Mouse (Mus musculus) spleen, adult 2 months (tissue): ENCODE data around the gene Txndc5. TPM values are rescaled to one million over a fixed set of nuclear protein-coding genes. Genes with fewer than 3 reads are reported as not detected.
A peak's percentile ranks its signal among the peaks of the same experiment; 100 is the strongest.

ENCODE experiments used
- DNase-seq, 2 experiments: peaks; one replicate each; pipeline versions ENCODE4 v3.0.0 to v3.0.0-alpha.2; 2012 to 2021; ENCODE audit warnings: low spot score in 2 of 2, low read depth in 1 of 2
- H3K27ac ChIP-seq: fragments of 200-500 bp; 2 replicates; pipeline ENCODE4 v1.5.1; 2012; ENCODE audit warnings: low read length, inconsistent platforms; ENCODE audit not compliant: insufficient read depth
- H3K27me3 ChIP-seq: fragments of 200-500 bp; 2 replicates; pipeline ENCODE4 v1.6.1; 2012; ENCODE audit warnings: mild to moderate bottlenecking, moderate library complexity, low read length, inconsistent platforms; ENCODE audit not compliant: control insufficient read depth, insufficient read depth
- H3K36me3 ChIP-seq: fragments of 200-500 bp; 2 replicates; pipeline ENCODE4 v1.6.1; 2012; ENCODE audit warnings: mild to moderate bottlenecking, low read length, inconsistent platforms; ENCODE audit not compliant: control insufficient read depth, insufficient read depth
- H3K4me1 ChIP-seq: fragments of 200-500 bp; 2 replicates; pipeline ENCODE4 v1.6.1; 2011; ENCODE audit warnings: inconsistent platforms; ENCODE audit not compliant: control insufficient read depth, insufficient read depth, insufficient read length
- H3K4me3 ChIP-seq: fragments of 200-500 bp; 2 replicates; pipeline ENCODE4 v1.5.1; 2011; ENCODE audit warnings: mild to moderate bottlenecking, inconsistent platforms; ENCODE audit not compliant: insufficient read depth, insufficient read length; ENCODE audit errors: extremely low read depth
- CTCF ChIP-seq: fragments of 200-500 bp; IDR thresholded peaks from 2 replicates; pipeline ENCODE4 v1.5.1; 2011; ENCODE audit warnings: mild to moderate bottlenecking, inconsistent platforms; ENCODE audit not compliant: insufficient read depth, insufficient read length, insufficient replicate concordance; ENCODE audit errors: extremely low read depth
- POLR2A ChIP-seq: fragments of 200-500 bp; IDR thresholded peaks from 2 replicates; pipeline ENCODE4 v1.6.1; 2011; ENCODE audit warnings: low read depth, low read length, inconsistent platforms
- WGBS: fragments of 180-500 bp; shearing (Covaris S2); methylation state at CpG from one replicate; pipeline ENCODE4 v1.1.7; 2018; 5-methylcytosine and 5-hydroxymethylcytosine counted together
- polyA plus RNA-seq: library from polyadenylated mRNA; depleted of rRNA; stranded (reverse); fragments of >200 nt; gene quantifications from 2 replicates; pipeline ENCODE4 v1.2.3, GENCODE M21; 2012

Gene Txndc5
- polyA plus RNA-seq, 1 experiment: 88.0 TPM

- H3K27me3 ChIP-seq: no peaks in the 10 kb centered on the region
- TF ChIP-seq POLR2A: no peak
- no peak for TF ChIP-seq CTCF
- H3K27ac ChIP-seq: no peak overlapping the region
- no peak for DNase-seq
- H3K4me1 ChIP-seq: peaks cover 8% of the 10 kb centered on the region
- no peak overlapping the region for H3K4me3 ChIP-seq
- WGBS: 95% methylated on average over 10 of the region's 10 CpGs
- peaks cover 29% of the 10 kb centered on the region for H3K36me3 ChIP-seq
Measured at GRCm38 (mm10) chr13:38506936-38507335, 21.7 kb downstream of the Txndc5 start.

- Histone ChIP-seq H3K36me3 (peaks cover 27% of the 10 kb centered on the region), H3K4me3 (no peak overlapping the region), H3K27me3 (no peaks in the 10 kb centered on the region), H3K4me1 (peaks cover 8% of the 10 kb centered on the region), H3K27ac (no peak overlapping the region)
- 83% methylated on average over 8 of the region's 8 CpGs for WGBS
- peak; percentile 32; the same call in 1 of the 2 replicates for TF ChIP-seq CTCF
- TF ChIP-seq POLR2A: no peak
- DNase-seq: peak in 1 of 2 experiments; percentile 69
Measured at GRCm38 (mm10) chr13:38506320-38506719, 22.3 kb downstream of the Txndc5 start.

DNA sequence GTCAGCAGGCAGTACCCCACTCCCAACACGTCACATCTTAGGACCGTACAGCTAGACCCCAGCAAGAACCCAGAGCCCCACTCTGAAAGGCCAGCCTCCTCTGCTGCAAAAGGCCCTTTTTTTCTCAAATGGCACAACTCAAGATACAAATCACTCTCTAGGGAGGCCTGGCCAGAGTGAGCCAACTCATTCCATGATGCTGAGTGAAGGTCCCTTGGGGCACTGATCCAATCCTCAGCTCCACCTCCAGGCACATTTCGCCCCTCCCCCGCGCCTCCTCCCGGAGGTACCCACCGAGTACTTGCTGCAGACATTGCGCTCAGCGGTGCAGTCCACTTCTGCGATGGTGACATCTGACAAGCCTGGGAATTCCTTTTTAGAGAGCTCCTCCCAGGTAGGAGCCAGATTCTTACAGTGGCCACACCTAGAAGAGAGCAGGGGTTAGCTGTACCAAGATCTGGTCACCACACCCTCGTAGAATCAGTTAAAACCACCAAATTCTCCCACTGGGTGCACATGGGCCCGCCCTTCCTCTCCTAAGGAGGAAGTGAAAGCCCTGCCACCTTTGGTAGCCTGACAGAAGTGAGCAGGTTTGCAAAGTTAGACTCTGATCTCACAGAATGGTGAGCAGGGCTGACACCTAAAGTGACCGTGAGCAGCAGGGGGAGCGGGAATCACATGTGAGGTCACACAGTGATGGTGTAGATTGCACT lies 25.3 kb downstream of the Txndc5 start:
- WGBS: 48% methylated on average over 14 of the region's 14 CpGs
- DNase-seq: peak; percentile 82
- peak overlapping the region; percentile 89 for H3K27ac ChIP-seq
- no peaks in the 10 kb centered on the region for H3K27me3 ChIP-seq
- H3K36me3 ChIP-seq: peaks cover 34% of the 10 kb centered on the region
- peak overlapping the region; percentile 63 for H3K4me3 ChIP-seq
- H3K4me1 ChIP-seq: peaks cover 13% of the 10 kb centered on the region
- TF ChIP-seq CTCF (no peak), POLR2A (no peak)

DNA sequence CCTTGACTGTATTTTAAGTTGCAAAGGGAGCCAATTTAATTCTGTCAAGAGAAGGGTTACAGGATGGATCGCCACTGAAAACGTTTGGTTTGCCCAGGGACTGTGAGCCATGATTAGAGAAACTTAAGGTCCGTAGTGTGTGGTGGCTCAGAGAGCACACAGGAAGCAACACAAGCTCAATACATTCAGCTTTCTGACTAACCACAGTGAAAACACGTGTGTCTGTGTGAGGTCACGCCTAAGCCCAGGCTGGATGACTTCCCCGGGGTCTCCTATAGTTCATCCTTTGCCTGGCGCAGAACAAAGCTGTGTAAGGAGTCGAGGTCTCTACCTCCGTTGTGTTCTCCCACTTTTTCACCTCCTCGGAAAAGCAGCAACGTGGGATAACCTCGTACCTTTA lies 27.3 kb downstream of the Txndc5 start:
- 65% methylated on average over 12 of the region's 12 CpGs for WGBS
- Histone ChIP-seq H3K36me3 (peaks cover 26% of the 10 kb centered on the region), H3K4me3 (no peak overlapping the region), H3K4me1 (peaks cover 13% of the 10 kb centered on the region), H3K27me3 (no peaks in the 10 kb centered on the region), H3K27ac (peak overlapping the region; percentile 89)
- TF ChIP-seq CTCF: no peak
- no peak for TF ChIP-seq POLR2A
- peak; percentile 15 to 33 for DNase-seq

DNA sequence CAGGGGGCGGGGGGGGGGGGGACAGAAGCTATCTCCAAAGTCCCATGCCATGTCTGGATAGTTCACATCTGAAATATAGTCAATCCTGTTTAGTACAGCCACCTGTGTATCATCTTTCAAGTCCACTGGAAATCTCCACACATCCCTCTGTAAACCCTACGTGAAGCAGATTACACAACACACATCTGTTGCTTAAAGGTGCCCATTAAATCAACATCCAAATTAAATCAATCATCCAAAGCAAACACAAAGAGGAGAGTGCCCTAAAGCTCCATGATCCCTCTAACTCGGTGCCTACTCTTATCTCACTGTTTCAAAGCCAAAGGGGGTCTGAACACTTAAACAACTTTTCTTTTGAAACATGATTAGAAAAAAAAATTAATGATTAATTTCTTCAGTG lies 31.9 kb downstream of the Txndc5 start:
- Histone ChIP-seq H3K36me3 (peaks cover 18% of the 10 kb centered on the region), H3K27me3 (no peaks in the 10 kb centered on the region), H3K4me1 (peaks cover 5% of the 10 kb centered on the region; the same call in 1 of the 2 replicates), H3K4me3 (no peak overlapping the region), H3K27ac (no peak overlapping the region)
- TF ChIP-seq CTCF (no peak), POLR2A (no peak)
- no peak for DNase-seq
- WGBS: 75% methylated on average over 3 of the region's 3 CpGs

DNA sequence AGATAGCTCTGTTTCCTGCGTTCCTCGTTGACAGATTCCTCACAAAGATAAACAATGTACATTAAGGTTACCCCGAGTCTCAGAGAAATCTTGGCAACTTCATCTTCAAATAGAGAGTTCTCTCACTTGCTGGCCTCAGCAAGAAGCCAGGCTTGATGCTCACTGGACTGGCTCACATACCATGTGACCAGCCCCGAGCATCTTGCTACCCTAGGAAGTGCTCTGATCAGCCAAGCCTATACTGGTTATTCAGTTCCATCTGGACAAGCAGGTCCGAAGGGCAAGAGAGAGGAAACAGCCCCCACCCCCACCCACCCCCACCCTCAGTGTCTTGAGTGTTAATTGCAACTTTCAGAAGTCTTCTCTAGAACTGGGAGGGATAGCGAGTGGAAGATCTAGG lies 41.9 kb downstream of the Txndc5 start:
- DNase-seq: no peak
- Histone ChIP-seq H3K4me1 (no peaks in the 10 kb centered on the region), H3K27ac (no peak overlapping the region), H3K4me3 (no peak overlapping the region), H3K27me3 (no peaks in the 10 kb centered on the region), H3K36me3 (no peaks in the 10 kb centered on the region)
- TF ChIP-seq CTCF (no peak), POLR2A (no peak)
- WGBS: 80% methylated on average over 6 of the region's 6 CpGs

DNA sequence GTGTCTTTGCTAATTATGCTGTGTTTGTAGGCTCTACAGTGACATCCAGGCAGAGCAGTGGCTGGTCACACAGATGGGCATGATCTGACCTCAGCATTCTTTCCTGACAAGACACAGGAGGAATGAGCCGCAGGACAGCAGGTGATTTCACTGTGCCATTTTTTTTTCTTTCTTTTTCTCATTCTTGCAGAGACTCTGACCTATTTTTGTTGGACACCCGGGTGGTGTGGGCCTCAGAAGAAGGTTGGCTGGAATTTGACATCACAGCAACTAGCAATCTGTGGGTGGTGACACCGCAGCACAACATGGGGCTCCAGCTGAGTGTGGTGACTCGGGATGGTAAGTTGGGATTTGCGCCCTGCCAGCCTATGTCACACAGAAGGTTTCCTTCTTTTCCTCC lies 43.9 kb downstream of the Txndc5 start:
- DNase-seq: no peak
- no peak overlapping the region for H3K4me3 ChIP-seq
- TF ChIP-seq CTCF (no peak), POLR2A (no peak)
- no peaks in the 10 kb centered on the region for H3K4me1 ChIP-seq
- H3K27ac ChIP-seq: no peak overlapping the region
- no peaks in the 10 kb centered on the region for H3K27me3 ChIP-seq
- 76% methylated on average over 5 of the region's 5 CpGs for WGBS
- no peaks in the 10 kb centered on the region for H3K36me3 ChIP-seq
